Comparison of ENCODE assay signal across 7 mouse cellular contexts in genomic region chr7:27447419-27448286, GRCm38 (mm10). TPM values are rescaled to one million over a fixed set of nuclear protein-coding genes. Genes with fewer than 3 reads are reported as not detected.
A peak's percentile ranks its signal among the peaks of the same experiment; 100 is the strongest.
DNase-seq lines count a peak whose midpoint lies in the region; ATAC-seq lines count a peak whose summit lies in the region.

Gene Sptbn4 (minus strand): TSS chr7:27447686.
Gene Blvrb (plus strand): TSS chr7:27447978.

- peaks cover 21% of the 10 kb centered on the region for H3K27me3 ChIP-seq in embryonic facial prominence, embryonic 11.5 days (ENCODE audit: control insufficient read depth, insufficient read depth, low read length)
- H3K27me3 ChIP-seq in limb, embryonic 10.5 days (ENCODE audit: low read depth, poor library complexity, severe bottlenecking), result peaks cover 49% of the 10 kb centered on the region
- H3K27me3 ChIP-seq in midbrain, embryonic 13.5 days, result peaks cover 28% of the 10 kb centered on the region

- peak; percentile 95 for ATAC-seq in embryonic facial prominence, embryonic 11.5 days (replicated peaks; ENCODE audit: insufficient number of reproducible peaks, low FRiP score, low TSS enrichment, low read depth)
- peak; percentile 76 for ATAC-seq in granulocyte monocyte progenitor cell, adult 5-6 weeks (replicated peaks; ENCODE audit: poor library complexity, severe bottlenecking)
- ATAC-seq in midbrain, embryonic 13.5 days, result peak; percentile 92

- H3K4me3 ChIP-seq in embryonic facial prominence, embryonic 11.5 days (ENCODE audit: low read depth, low read length), result peak within 1 kb of the TSS; percentile 52
- H3K4me3 ChIP-seq in limb, embryonic 10.5 days, result peak within 1 kb of the TSS; percentile 62
- H3K4me3 ChIP-seq in midbrain, embryonic 13.5 days (replicated peaks), result peak within 1 kb of the TSS; percentile 63

- H3K4me2 ChIP-seq in embryonic facial prominence, embryonic 11.5 days (ENCODE audit: low read depth, low read length), result peak within 1 kb of the TSS; percentile 96
- H3K4me2 ChIP-seq in midbrain, embryonic 13.5 days (replicated peaks), result peak within 1 kb of the TSS; percentile 80

- H3K27ac ChIP-seq in embryonic facial prominence, embryonic 11.5 days (replicated peaks; ENCODE audit: low read depth, low read length), result no peak within 1 kb of the TSS
- H3K27ac ChIP-seq in limb, embryonic 10.5 days, result peak within 1 kb of the TSS; percentile 61
- peak within 1 kb of the TSS; percentile 54 for H3K27ac ChIP-seq in midbrain, embryonic 13.5 days

- no peaks in the 10 kb centered on the region for H3K36me3 ChIP-seq in embryonic facial prominence, embryonic 11.5 days (replicated peaks; ENCODE audit: control insufficient read depth, insufficient read depth, low read depth, low read length)
- H3K36me3 ChIP-seq in limb, embryonic 10.5 days, result no peaks in the 10 kb centered on the region
- H3K36me3 ChIP-seq in midbrain, embryonic 13.5 days, result no peaks in the 10 kb centered on the region

- peak within 1 kb of the TSS; percentile 64 for H3K9ac ChIP-seq in embryonic facial prominence, embryonic 11.5 days (replicated peaks; ENCODE audit: low read length)
- H3K9ac ChIP-seq in midbrain, embryonic 13.5 days (replicated peaks), result peak within 1 kb of the TSS; percentile 81

- no peaks in the 10 kb centered on the region for H3K4me1 ChIP-seq in embryonic facial prominence, embryonic 11.5 days (ENCODE audit: control insufficient read depth, insufficient read depth, low read length)
- peaks cover 20% of the 10 kb centered on the region for H3K4me1 ChIP-seq in limb, embryonic 10.5 days
- peaks cover 22% of the 10 kb centered on the region for H3K4me1 ChIP-seq in midbrain, embryonic 13.5 days (replicated peaks)

- WGBS in embryonic facial prominence, embryonic 11.5 days, result 1% methylated on average over 53 of the region's 54 CpGs
- WGBS in limb, embryonic 10.5 days, result 1% methylated on average over 54 of the region's 54 CpGs
- WGBS in midbrain, embryonic 13.5 days, result 1% methylated on average over 54 of the region's 54 CpGs

- DNase-seq in adrenal gland, postnatal 14 days, result peak; percentile 99
- DNase-seq in embryonic facial prominence, embryonic 11.5 days (ENCODE audit: low spot score), result peak; percentile 100
- DNase-seq in kidney, adult 11 months, result peak; percentile 100
- peak; percentile 93 for DNase-seq in limb, embryonic 10.5 days (ENCODE audit: low spot score)
- DNase-seq in spleen, adult 12 weeks (ENCODE audit: low spot score), result peak; percentile 97

- H3K9me3 ChIP-seq in embryonic facial prominence, embryonic 11.5 days (replicated peaks; ENCODE audit: control insufficient read depth, low read length), result no peaks in the 10 kb centered on the region
- no peaks in the 10 kb centered on the region for H3K9me3 ChIP-seq in limb, embryonic 10.5 days (replicated peaks)
- H3K9me3 ChIP-seq in midbrain, embryonic 13.5 days, result no peaks in the 10 kb centered on the region

RNA-seq across cellular contexts. Expression of gene Sptbn4, which starts in this region (rescaled TPM):
- 0.74 and 1.5 TPM in 2 replicates for total RNA-seq in adrenal gland, postnatal 14 days (2021)
- polyA plus RNA-seq in embryonic facial prominence, embryonic 11.5 days (2014; fragmentation: Nextera tagmentation; extraction: Ambion mirVana), result 0.26 and 0.28 TPM in 2 replicates
- total RNA-seq in granulocyte monocyte progenitor cell, adult 5-6 weeks (2014; fragmentation: Nextera tagmentation), result 0.19 TPM in 1 of 2 replicates, not detected in the other
- total RNA-seq in granulocyte monocyte progenitor cell, adult 5-6 weeks (2017), result 0.09 TPM in 1 of 2 replicates, not detected in the other
- polyA plus RNA-seq in limb, embryonic 10.5 days (2016; fragmentation: Nextera tagmentation; extraction: Ambion mirVana), result 0.15 and 0.19 TPM in 2 replicates
- polyA plus RNA-seq in midbrain, embryonic 13.5 days (2015; fragmentation: Nextera tagmentation; extraction: Ambion mirVana), result 1.1 and 2.2 TPM in 2 replicates

RNA-seq across cellular contexts. Expression of gene Blvrb, which starts in this region (rescaled TPM):
- total RNA-seq in adrenal gland, postnatal 14 days (2021), result 72.6 and 76.9 TPM in 2 replicates
- 33.9 and 38.2 TPM in 2 replicates for polyA plus RNA-seq in embryonic facial prominence, embryonic 11.5 days (2014; fragmentation: Nextera tagmentation; extraction: Ambion mirVana)
- 10.4 and 12.2 TPM in 2 replicates for total RNA-seq in granulocyte monocyte progenitor cell, adult 5-6 weeks (2014; fragmentation: Nextera tagmentation)
- total RNA-seq in granulocyte monocyte progenitor cell, adult 5-6 weeks (2017), result 6.2 and 8.6 TPM in 2 replicates
- 33.3 and 34.9 TPM in 2 replicates for polyA plus RNA-seq in limb, embryonic 10.5 days (2016; fragmentation: Nextera tagmentation; extraction: Ambion mirVana)
- polyA plus RNA-seq in midbrain, embryonic 13.5 days (2015; fragmentation: Nextera tagmentation; extraction: Ambion mirVana), result 14.8 and 16.1 TPM in 2 replicates
